Mouse (Mus musculus) liver, embryonic 14.5 days (tissue): Measurements from ENCODE around the gene Vipr1. TPM values are rescaled to one million over a fixed set of nuclear protein-coding genes. Genes with fewer than 3 reads are reported as not detected.

Experiments
- ATAC-seq: fragments of 200-750 bp; cut with Nextera tagmentation; 2 replicates; pipeline ENCODE4 v1.8.0; 2017; ENCODE audit warnings: moderate number of reproducible peaks, mild to moderate bottlenecking, moderate library complexity; ENCODE audit not compliant: insufficient read depth
- DNase-seq, 3 experiments: peaks; one replicate each; pipeline ENCODE4 v3.0.0-alpha.2; 2012 to 2013; ENCODE audit warnings: low read depth in 3 of 3, low spot score in 3 of 3
- H3K27ac ChIP-seq: fragments of 300-500 bp; sonication (generic); 2 replicates; pipeline ENCODE4 v1.5.1; 2014; ENCODE audit warnings: moderate library complexity, mild to moderate bottlenecking, control low read depth, inconsistent platforms
- H3K27me3 ChIP-seq: fragments of 300-500 bp; sonication (generic); 2 replicates; pipeline ENCODE4 v1.6.1; 2014; ENCODE audit warnings: mild to moderate bottlenecking, low read length, moderate library complexity; ENCODE audit not compliant: control insufficient read depth, insufficient read depth
- H3K36me3 ChIP-seq: fragments of 300-500 bp; sonication (generic); replicated peaks from 2 replicates; pipeline ENCODE4 v1.6.1; 2014; ENCODE audit warnings: low read depth; ENCODE audit not compliant: control insufficient read depth, insufficient read depth
- H3K4me1 ChIP-seq, 2 experiments: fragments of 200-500 bp in 1 of 2; fragments of 300-500 bp in 1 of 2; sonication (generic) in 1 of 2; replicated peaks; 2 replicates each; pipeline ENCODE4 v1.6.1; 2012 to 2014; ENCODE audit warnings: antibody characterized with exemption in 1 of 2, inconsistent platforms in 1 of 2, low read length in 1 of 2; ENCODE audit not compliant: control insufficient read depth in 2 of 2, insufficient read depth in 2 of 2
- H3K4me2 ChIP-seq: fragments of 300-500 bp; sonication (generic); 2 replicates; pipeline ENCODE4 v1.6.1; 2014; ENCODE audit warnings: low read depth, mild to moderate bottlenecking, control low read depth, moderate library complexity
- H3K4me3 ChIP-seq, 2 experiments: fragments of 200-500 bp in 1 of 2; fragments of 300-500 bp in 1 of 2; sonication (generic) in 1 of 2; 2 replicates each; pipeline ENCODE4 v1.5.1; 2012 to 2014; ENCODE audit warnings: low read depth in 2 of 2, low read length in 2 of 2, mild to moderate bottlenecking in 2 of 2, control low read depth in 1 of 2, inconsistent platforms in 1 of 2, moderate library complexity in 1 of 2; ENCODE audit not compliant: insufficient read depth in 1 of 2
- H3K9ac ChIP-seq: fragments of 300-500 bp; sonication (generic); replicated peaks from 2 replicates; pipeline ENCODE4 v1.6.1; 2014; ENCODE audit warnings: mild to moderate bottlenecking, control low read depth, moderate library complexity
- H3K9me3 ChIP-seq: fragments of 300-500 bp; sonication (generic); 2 replicates; pipeline ENCODE4 v1.6.1; 2016; ENCODE audit warnings: low read length, mixed read lengths; ENCODE audit not compliant: control insufficient read depth
- CTCF ChIP-seq: IDR thresholded peaks from 2 replicates; pipeline ENCODE4 v1.5.1; 2016; ENCODE audit warnings: antibody characterized with exemption, low read depth, control low read depth
- EP300 ChIP-seq: IDR thresholded peaks from 2 replicates; pipeline ENCODE4 v1.6.1; 2016; ENCODE audit warnings: antibody characterized with exemption, low read depth
- WGBS: fragments of 180-500 bp; shearing (Covaris S2); extraction: QIAGEN DNeasy Blood & Tissue Kit; methylation state at CpG from one replicate; pipeline ENCODE4 v1.1.7; 2014; ENCODE audit not compliant: insufficient replicate concordance; 5-methylcytosine and 5-hydroxymethylcytosine counted together
- polyA plus RNA-seq, 2 experiments: library from polyadenylated mRNA; depleted of rRNA in 1 of 2; stranded (reverse) in 1 of 2; unstranded in 1 of 2; fragments of >200 nt; fragmentation: Nextera tagmentation in 1 of 2; extraction: Ambion mirVana in 1 of 2; gene quantifications; 2 replicates each; pipeline versions ENCODE4 v1.2.1 to v1.2.3; 2012 to 2014

The Vipr1 gene
- polyA plus RNA-seq, 2 experiments, result 0.26 to 0.46 TPM

GRCm38 (mm10) chr9:121599551-121599950 lies 43.0 kb upstream of the Vipr1 start:
- Histone ChIP-seq H3K27ac (no peak overlapping the region), H3K4me1 (no peaks in the 10 kb centered on the region), H3K9me3 (no peaks in the 10 kb centered on the region), H3K4me3 (no peak overlapping the region), H3K4me2 (no peak overlapping the region), H3K36me3 (no peaks in the 10 kb centered on the region), H3K9ac (no peak overlapping the region), H3K27me3 (no peaks in the 10 kb centered on the region)
- no peak for DNase-seq
- TF ChIP-seq CTCF (no peak), EP300 (no peak)
- 63% methylated on average over 6 of the region's 6 CpGs for WGBS
- ATAC-seq, result no peak

DNA sequence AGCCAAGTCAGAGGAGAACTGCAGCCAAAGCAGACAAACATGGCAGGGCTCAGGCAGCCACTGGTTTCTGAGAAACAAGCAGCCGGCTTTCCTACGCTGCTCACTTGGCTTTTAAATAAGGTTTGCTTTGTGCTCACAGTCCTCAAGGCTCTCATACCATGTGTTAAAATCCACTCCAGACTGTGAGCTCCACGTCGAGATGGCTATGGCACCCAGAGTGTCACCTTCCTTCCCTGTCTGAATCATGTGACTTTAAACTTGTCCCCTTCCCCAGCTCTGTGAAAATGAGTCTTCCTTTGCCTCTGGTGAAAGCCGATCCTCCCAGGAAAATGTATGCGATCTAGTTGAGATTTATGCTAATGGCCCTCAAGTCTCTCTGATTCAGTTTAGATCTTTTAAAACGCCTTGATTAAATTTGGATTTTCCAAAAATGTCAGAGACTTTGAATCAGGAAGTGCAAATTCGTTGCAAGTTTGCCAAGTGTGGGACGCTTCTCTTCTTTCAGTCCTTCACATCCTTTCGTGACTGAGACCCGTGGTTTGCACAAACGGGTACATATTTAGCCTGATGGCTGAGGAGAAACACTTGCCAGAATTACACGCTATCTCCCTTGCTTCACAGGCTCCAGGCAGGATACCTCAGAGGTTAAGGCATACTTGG lies 42.2 kb upstream of the Vipr1 start:
- no peak overlapping the region for H3K27ac ChIP-seq
- ATAC-seq (no peak), DNase-seq (no peak)
- H3K4me2 ChIP-seq, result no peak overlapping the region
- H3K36me3 ChIP-seq, result no peaks in the 10 kb centered on the region
- TF ChIP-seq CTCF (no peak), EP300 (no peak)
- H3K4me3 ChIP-seq, result no peak overlapping the region
- no peaks in the 10 kb centered on the region for H3K4me1 ChIP-seq
- WGBS, result 40% methylated on average over 13 of the region's 13 CpGs
- H3K9ac ChIP-seq, result no peak overlapping the region
- no peaks in the 10 kb centered on the region for H3K9me3 ChIP-seq
- H3K27me3 ChIP-seq, result no peaks in the 10 kb centered on the region

DNA sequence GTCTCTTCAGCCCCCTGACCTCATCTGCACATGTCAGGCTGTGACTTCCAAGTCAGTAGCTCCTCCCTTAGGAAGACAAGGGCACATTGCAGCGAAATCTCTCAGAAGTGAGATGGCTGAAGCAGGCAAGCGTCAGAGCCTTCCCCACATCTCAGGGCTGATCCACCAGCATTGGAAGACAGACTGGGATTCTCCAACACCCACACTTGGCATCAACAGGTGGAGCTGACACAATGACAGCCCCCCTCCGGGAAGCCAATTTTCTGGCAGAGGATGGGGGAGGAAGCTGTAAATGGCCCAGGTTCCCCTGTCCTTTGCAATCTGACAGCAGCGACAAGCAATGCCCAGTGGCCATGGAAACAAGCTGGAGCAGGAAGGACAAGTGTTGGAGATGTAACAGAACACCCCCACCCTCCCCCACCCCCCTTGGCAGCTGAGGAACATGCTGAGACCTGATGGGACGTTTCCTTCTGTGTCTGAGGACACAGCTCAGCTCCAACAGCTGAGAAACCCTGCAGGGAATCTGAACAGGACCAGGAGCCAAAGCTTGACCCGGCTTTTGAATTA lies 41.6 kb upstream of the Vipr1 start:
- H3K9ac ChIP-seq, result no peak overlapping the region
- ATAC-seq (no peak), DNase-seq (no peak)
- 14% methylated on average over 6 of the region's 6 CpGs for WGBS
- no peaks in the 10 kb centered on the region for H3K4me1 ChIP-seq
- H3K4me3 ChIP-seq, result no peak overlapping the region
- H3K36me3 ChIP-seq, result no peaks in the 10 kb centered on the region
- no peak overlapping the region for H3K27ac ChIP-seq
- TF ChIP-seq CTCF (no peak), EP300 (no peak)
- no peak overlapping the region for H3K4me2 ChIP-seq
- no peaks in the 10 kb centered on the region for H3K9me3 ChIP-seq
- H3K27me3 ChIP-seq, result no peaks in the 10 kb centered on the region

DNA sequence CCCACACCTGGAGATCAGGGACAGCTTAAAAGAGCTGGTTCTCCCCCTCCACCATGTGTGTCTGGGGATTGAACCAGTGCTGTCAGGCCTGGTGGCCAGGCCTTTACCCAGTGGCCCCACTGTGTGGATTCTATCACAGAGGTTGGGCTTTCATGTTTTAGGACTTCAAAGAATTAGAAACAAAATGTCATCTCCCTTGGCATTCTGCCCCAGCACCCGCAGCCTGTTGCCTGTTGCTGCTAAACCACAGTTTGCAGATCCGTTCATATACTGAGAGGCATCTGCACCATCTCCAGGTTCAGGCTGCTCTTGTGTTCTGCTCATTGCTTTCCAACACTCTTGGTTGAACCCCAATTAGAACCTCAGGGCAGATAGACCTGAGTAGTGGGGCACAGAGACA lies 40.1 kb upstream of the Vipr1 start:
- Histone ChIP-seq H3K27ac (no peak overlapping the region), H3K27me3 (no peaks in the 10 kb centered on the region), H3K4me1 (no peaks in the 10 kb centered on the region), H3K9me3 (no peaks in the 10 kb centered on the region), H3K4me3 (no peak overlapping the region), H3K36me3 (no peaks in the 10 kb centered on the region), H3K9ac (no peak overlapping the region), H3K4me2 (no peak overlapping the region)
- DNase-seq (no peak), ATAC-seq (no peak)
- TF ChIP-seq CTCF, result no peak
- no peak for TF ChIP-seq EP300
- 42% methylated on average over 2 of the region's 2 CpGs for WGBS

- Histone ChIP-seq H3K36me3 (no peaks in the 10 kb centered on the region), H3K4me3 (no peak overlapping the region), H3K4me1 (no peaks in the 10 kb centered on the region), H3K27ac (no peak overlapping the region), H3K27me3 (no peaks in the 10 kb centered on the region), H3K4me2 (no peak overlapping the region), H3K9ac (no peak overlapping the region), H3K9me3 (no peaks in the 10 kb centered on the region)
- 49% methylated on average over 12 of the region's 12 CpGs for WGBS
- ATAC-seq (no peak), DNase-seq (peak; percentile 10 to 16 (median 16))
- TF ChIP-seq CTCF, result peak; percentile 80
- no peak for TF ChIP-seq EP300
These were observed 36.9 kb upstream of the Vipr1 start for GRCm38 (mm10) chr9:121605414-121606278.
